Mouse (Mus musculus): ENCODE data around the gene Ctnnd2. TPM values are rescaled to one million over a fixed set of nuclear protein-coding genes. Genes with fewer than 3 reads are reported as not detected.

Gene Ctnnd2
- polyA plus RNA-seq, 1 experiment = 2.1 TPM

GRCm38 (mm10) chr15:30962421-30963160 is 790.2 kb downstream of the Ctnnd2 start:
- no peak overlapping the region for H3K4me3 ChIP-seq (replicated peaks; ENCODE audit: control insufficient read depth, low read depth, low read length)
- 70% methylated on average over 8 of the region's 8 CpGs for WGBS
- no peaks in the 10 kb centered on the region for H3K4me1 ChIP-seq (ENCODE audit: control insufficient read depth, insufficient read depth, low read length)
- TF ChIP-seq POLR2A (IDR thresholded peaks at IDR 0.05; ENCODE audit: borderline replicate concordance, control insufficient read depth, low read depth, low read length) (no peak), CTCF (IDR thresholded peaks at IDR 0.05; ENCODE audit: control insufficient read depth, insufficient read depth, low read length) (no peak)
- H3K27ac ChIP-seq (ENCODE audit: control insufficient read depth, insufficient read depth, low read depth, low read length, poor library complexity) = no peak overlapping the region

DNA sequence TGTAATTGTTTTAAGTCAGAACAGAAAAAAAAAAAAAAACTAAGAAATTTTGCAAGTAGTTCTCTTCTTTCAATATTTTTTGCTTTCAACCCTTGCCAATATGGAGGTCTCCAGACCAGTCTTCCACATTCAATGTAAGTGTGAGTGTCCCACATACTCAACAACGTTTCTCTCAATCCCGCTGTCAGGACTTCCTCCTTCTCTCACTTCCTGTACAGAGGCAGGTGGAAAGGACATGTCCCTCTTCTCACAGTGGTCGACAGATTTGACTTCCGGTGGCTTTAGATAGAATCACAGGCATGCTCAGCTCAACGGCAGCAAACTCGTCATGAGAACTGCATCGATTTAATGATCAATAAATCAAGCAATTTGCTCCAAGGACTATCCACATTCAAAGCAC is 791.7 kb downstream of the Ctnnd2 start:
- no peak for TF ChIP-seq CTCF (IDR thresholded peaks at IDR 0.05; ENCODE audit: control insufficient read depth, insufficient read depth, low read length)

DNA sequence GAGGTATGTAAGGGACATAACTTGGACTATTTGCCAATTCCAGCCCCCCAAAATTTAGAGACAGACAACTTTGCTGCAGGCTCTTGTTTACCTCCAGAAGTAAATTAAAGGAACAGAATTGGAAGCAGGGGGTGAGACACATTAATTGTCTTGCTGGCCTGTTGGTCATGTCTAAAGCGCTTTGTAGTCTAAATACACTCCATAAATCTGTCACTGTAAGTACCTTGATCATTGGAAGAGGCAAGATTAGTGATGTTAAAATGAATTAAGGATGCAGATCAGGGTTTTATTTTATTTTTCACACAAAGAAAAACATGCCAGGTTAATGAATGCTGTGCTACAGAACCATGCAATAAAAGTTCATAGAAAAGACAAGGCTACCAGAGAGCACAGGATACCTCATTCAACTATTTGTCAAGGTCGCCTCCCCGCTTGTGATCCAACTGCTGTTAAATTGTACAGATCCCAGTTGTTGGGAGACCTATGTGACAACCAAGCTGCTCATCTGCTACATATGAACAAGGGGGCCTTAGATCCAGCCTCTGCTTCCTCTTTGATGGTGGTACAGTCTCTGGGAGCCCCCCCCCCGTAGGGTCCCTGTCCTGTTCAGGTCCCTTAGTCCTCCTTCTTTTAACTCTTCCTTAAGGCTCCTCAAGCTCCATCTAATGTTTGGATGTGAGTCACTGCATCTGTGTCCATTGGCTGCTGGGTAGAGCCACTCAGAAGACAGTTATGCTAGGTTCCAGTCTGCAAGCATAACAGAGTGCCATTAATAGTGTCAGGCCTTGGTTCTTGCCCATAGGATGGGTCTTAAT is 792.7 kb downstream of the Ctnnd2 start:
- H3K27ac ChIP-seq (ENCODE audit: control insufficient read depth, insufficient read depth, low read depth, low read length, poor library complexity) = no peak overlapping the region
- H3K4me1 ChIP-seq (ENCODE audit: control insufficient read depth, insufficient read depth, low read length) = no peaks in the 10 kb centered on the region
- WGBS = 74% methylated on average over 4 of the region's 4 CpGs
- H3K4me3 ChIP-seq (replicated peaks; ENCODE audit: control insufficient read depth, low read depth, low read length) = no peak overlapping the region
- TF ChIP-seq POLR2A (IDR thresholded peaks at IDR 0.05; ENCODE audit: borderline replicate concordance, control insufficient read depth, low read depth, low read length) (no peak), CTCF (IDR thresholded peaks at IDR 0.05; ENCODE audit: control insufficient read depth, insufficient read depth, low read length) (no peak)

More for the DNA sequence above, 791.7 kb downstream of the Ctnnd2 start:
- Histone ChIP-seq H3K4me3 (replicated peaks; ENCODE audit: control insufficient read depth, low read depth, low read length) (no peak overlapping the region), H3K27ac (ENCODE audit: control insufficient read depth, insufficient read depth, low read depth, low read length, poor library complexity) (no peak overlapping the region), H3K4me1 (ENCODE audit: control insufficient read depth, insufficient read depth, low read length) (no peaks in the 10 kb centered on the region)
- WGBS = 54% methylated on average over 7 of the region's 7 CpGs

DNA sequence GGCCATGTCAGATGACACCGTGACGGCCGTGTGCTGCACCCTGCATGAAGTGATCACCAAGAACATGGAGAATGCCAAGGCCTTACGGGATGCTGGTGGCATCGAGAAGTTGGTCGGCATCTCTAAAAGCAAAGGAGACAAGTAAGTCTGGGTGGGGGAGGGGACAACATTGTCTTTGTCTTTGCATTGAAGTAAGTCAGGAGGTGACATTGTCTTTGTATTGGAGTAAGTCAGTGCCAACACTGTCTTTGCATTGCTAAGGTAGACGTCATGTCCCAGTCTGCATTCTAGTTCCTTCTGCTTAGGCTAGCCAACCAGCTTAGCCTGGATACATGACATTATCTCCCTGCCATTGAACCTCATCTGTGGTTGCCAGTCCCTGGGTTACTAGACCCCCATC is 794.4 kb downstream of the Ctnnd2 start:
- no peak for TF ChIP-seq CTCF (IDR thresholded peaks at IDR 0.05; ENCODE audit: control insufficient read depth, insufficient read depth, low read length)
- no peak for TF ChIP-seq POLR2A (IDR thresholded peaks at IDR 0.05; ENCODE audit: borderline replicate concordance, control insufficient read depth, low read depth, low read length)
- Histone ChIP-seq H3K4me3 (replicated peaks; ENCODE audit: control insufficient read depth, low read depth, low read length) (no peak overlapping the region), H3K27ac (ENCODE audit: control insufficient read depth, insufficient read depth, low read depth, low read length, poor library complexity) (no peak overlapping the region), H3K4me1 (ENCODE audit: control insufficient read depth, insufficient read depth, low read length) (no peaks in the 10 kb centered on the region)
- 86% methylated on average over 7 of the region's 7 CpGs for WGBS

- WGBS = 87% methylated on average over 1 of the region's 1 CpGs
- no peaks in the 10 kb centered on the region for H3K4me1 ChIP-seq (ENCODE audit: control insufficient read depth, insufficient read depth, low read length)
- no peak overlapping the region for H3K4me3 ChIP-seq (replicated peaks; ENCODE audit: control insufficient read depth, low read depth, low read length)
- no peak for TF ChIP-seq POLR2A (IDR thresholded peaks at IDR 0.05; ENCODE audit: borderline replicate concordance, control insufficient read depth, low read depth, low read length)
- TF ChIP-seq CTCF (IDR thresholded peaks at IDR 0.05; ENCODE audit: control insufficient read depth, insufficient read depth, low read length) = no peak
- no peak overlapping the region for H3K27ac ChIP-seq (ENCODE audit: control insufficient read depth, insufficient read depth, low read depth, low read length, poor library complexity)
Measured at GRCm38 (mm10) chr15:30974436-30974835, 802.0 kb downstream of the Ctnnd2 start.

GRCm38 (mm10) chr15:30974991-30975775 is 802.8 kb downstream of the Ctnnd2 start:
- 76% methylated on average over 16 of the region's 16 CpGs for WGBS
- H3K4me1 ChIP-seq (ENCODE audit: control insufficient read depth, insufficient read depth, low read length) = no peaks in the 10 kb centered on the region
- no peak overlapping the region for H3K27ac ChIP-seq (ENCODE audit: control insufficient read depth, insufficient read depth, low read depth, low read length, poor library complexity)
- H3K4me3 ChIP-seq (replicated peaks; ENCODE audit: control insufficient read depth, low read depth, low read length) = no peak overlapping the region
- TF ChIP-seq POLR2A (IDR thresholded peaks at IDR 0.05; ENCODE audit: borderline replicate concordance, control insufficient read depth, low read depth, low read length) (no peak), CTCF (IDR thresholded peaks at IDR 0.05; ENCODE audit: control insufficient read depth, insufficient read depth, low read length) (no peak)

GRCm38 (mm10) chr15:30977166-30977740 is 804.9 kb downstream of the Ctnnd2 start:
- no peaks in the 10 kb centered on the region for H3K4me1 ChIP-seq (ENCODE audit: control insufficient read depth, insufficient read depth, low read length)
- no peak overlapping the region for H3K4me3 ChIP-seq (replicated peaks; ENCODE audit: control insufficient read depth, low read depth, low read length)
- no peak for TF ChIP-seq CTCF (IDR thresholded peaks at IDR 0.05; ENCODE audit: control insufficient read depth, insufficient read depth, low read length)
- TF ChIP-seq POLR2A (IDR thresholded peaks at IDR 0.05; ENCODE audit: borderline replicate concordance, control insufficient read depth, low read depth, low read length) = no peak
- 83% methylated on average over 11 of the region's 11 CpGs for WGBS
- H3K27ac ChIP-seq (ENCODE audit: control insufficient read depth, insufficient read depth, low read depth, low read length, poor library complexity) = no peak overlapping the region
